Mouse (Mus musculus) limb, embryonic 14.5 days (tissue): ENCODE data around the gene Olfr1414. TPM values are rescaled to one million over a fixed set of nuclear protein-coding genes. Genes with fewer than 3 reads are reported as not detected.
"Not testable (repeated sequence)": the region's sequence is repeated elsewhere in the genome, so short reads cannot be mapped to it uniquely, and the experiment has no call there.

ENCODE experiments used
- ATAC-seq: fragments of 200-750 bp; cut with Nextera tagmentation; 2 replicates; pipeline ENCODE4 v1.8.0; 2017; ENCODE audit warnings: low read depth, moderate number of reproducible peaks, moderate TSS enrichment; ENCODE audit not compliant: low FRiP score
- DNase-seq: peaks from one replicate; pipeline ENCODE4 v3.0.0-alpha.2; 2015; ENCODE audit warnings: low spot score
- H3K27ac ChIP-seq: fragments of 300-500 bp; sonication (generic); replicated peaks from 2 replicates; pipeline ENCODE4 v1.5.1; 2014; ENCODE audit warnings: low read depth, mild to moderate bottlenecking, low read length, moderate library complexity, mixed read lengths
- H3K27me3 ChIP-seq: fragments of 300-500 bp; sonication (generic); 2 replicates; pipeline ENCODE4 v1.6.1; 2014; ENCODE audit warnings: low read length, mixed read lengths; ENCODE audit not compliant: control insufficient read depth, insufficient read depth
- H3K36me3 ChIP-seq: fragments of 300-500 bp; sonication (generic); 2 replicates; pipeline ENCODE4 v1.6.1; 2014; ENCODE audit warnings: mild to moderate bottlenecking, low read length, moderate library complexity, mixed read lengths; ENCODE audit not compliant: control insufficient read depth, insufficient read depth
- H3K4me1 ChIP-seq: fragments of 300-500 bp; sonication (generic); 2 replicates; pipeline ENCODE4 v1.6.1; 2014; ENCODE audit warnings: antibody characterized with exemption, low read length, mixed read lengths; ENCODE audit not compliant: control insufficient read depth, insufficient read depth
- H3K4me2 ChIP-seq: fragments of 300-500 bp; sonication (generic); replicated peaks from 2 replicates; pipeline ENCODE4 v1.6.1; 2014; ENCODE audit warnings: low read depth, mild to moderate bottlenecking, low read length, moderate library complexity; ENCODE audit not compliant: severe bottlenecking
- H3K4me3 ChIP-seq: fragments of 300-500 bp; sonication (generic); replicated peaks from 2 replicates; pipeline ENCODE4 v1.5.1; 2014; ENCODE audit warnings: low read length
- H3K9ac ChIP-seq: fragments of 300-500 bp; sonication (generic); 2 replicates; pipeline ENCODE4 v1.6.1; 2014; ENCODE audit warnings: mild to moderate bottlenecking, low read depth, low read length, moderate library complexity; ENCODE audit not compliant: severe bottlenecking
- H3K9me3 ChIP-seq: fragments of 300-500 bp; sonication (generic); 2 replicates; pipeline ENCODE4 v1.6.1; 2016; ENCODE audit warnings: low read length; ENCODE audit not compliant: control insufficient read depth
- POLR2A ChIP-seq: fragments of 200-500 bp; IDR thresholded peaks from 2 replicates; pipeline ENCODE4 v1.8.0; 2012; ENCODE audit warnings: inconsistent platforms, mild to moderate bottlenecking, moderate library complexity, borderline replicate concordance; ENCODE audit not compliant: insufficient read depth, insufficient read length; ENCODE audit errors: extremely low read depth
- WGBS: fragments of 180-500 bp; shearing (Covaris S2); extraction: QIAGEN DNeasy Blood & Tissue Kit; methylation state at CpG from one replicate; pipeline ENCODE4 v1.1.7; 2014; 5-methylcytosine and 5-hydroxymethylcytosine counted together
- polyA plus RNA-seq, 2 experiments: library from polyadenylated mRNA; depleted of rRNA in 1 of 2; stranded (reverse) in 1 of 2; unstranded in 1 of 2; fragments of >200 nt; fragmentation: Nextera tagmentation in 1 of 2; extraction: Ambion mirVana in 1 of 2; gene quantifications; 2 replicates each; pipeline versions ENCODE4 v1.2.1 to v1.2.3; 2012 to 2014

The Olfr1414 gene
- polyA plus RNA-seq, 2 experiments = not detected

GRCm38 (mm10) chr1:92519046-92519445 lies 585 bp upstream of the Olfr1414 start:
- Histone ChIP-seq H3K9me3 (no peaks in the 10 kb centered on the region), H3K4me2 (no peak overlapping the region), H3K27me3 (no peaks in the 10 kb centered on the region), H3K4me3 (no peak overlapping the region), H3K27ac (no peak overlapping the region), H3K4me1 (no peaks in the 10 kb centered on the region), H3K9ac (no peak overlapping the region), H3K36me3 (no peaks in the 10 kb centered on the region)
- TF ChIP-seq POLR2A = no peak
- 82% methylated on average over 6 of the region's 6 CpGs for WGBS
- no peak for DNase-seq
- ATAC-seq = no peak

- H3K9ac ChIP-seq = no peak overlapping the region
- H3K9me3 ChIP-seq = no peaks in the 10 kb centered on the region
- H3K4me3 ChIP-seq = no peak overlapping the region
- no peak overlapping the region for H3K4me2 ChIP-seq
- ATAC-seq (no peak), DNase-seq (no peak)
- no peak for TF ChIP-seq POLR2A
- WGBS = 75% methylated on average over 11 of the region's 11 CpGs
- H3K27me3 ChIP-seq = no peaks in the 10 kb centered on the region
- no peak overlapping the region for H3K27ac ChIP-seq
- no peaks in the 10 kb centered on the region for H3K4me1 ChIP-seq
- H3K36me3 ChIP-seq = no peaks in the 10 kb centered on the region
Measured at GRCm38 (mm10) chr1:92515390-92515789, 3.1 kb downstream of the Olfr1414 start.

GRCm38 (mm10) chr1:92511646-92512045 lies 6.8 kb downstream of the Olfr1414 start:
- not testable (repeated sequence) for H3K4me3 ChIP-seq, H3K4me1 ChIP-seq, ATAC-seq, H3K27ac ChIP-seq, H3K9me3 ChIP-seq, H3K36me3 ChIP-seq, DNase-seq, H3K27me3 ChIP-seq, H3K9ac ChIP-seq, H3K4me2 ChIP-seq
- WGBS = 85% methylated on average over 4 of the region's 5 CpGs

GRCm38 (mm10) chr1:92496001-92496400 lies 22.5 kb downstream of the Olfr1414 start, which contains the start of gene Olfr1415:
Gene Olfr1415 (minus strand): TSS chr1:92496101.
- Histone ChIP-seq H3K27me3 (no peaks in the 10 kb centered on the region), H3K36me3 (no peaks in the 10 kb centered on the region), H3K9me3 (no peaks in the 10 kb centered on the region), H3K27ac (no peak within 1 kb of the TSS), H3K9ac (no peak within 1 kb of the TSS), H3K4me3 (no peak within 1 kb of the TSS), H3K4me1 (no peaks in the 10 kb centered on the region), H3K4me2 (no peak within 1 kb of the TSS)
- no peak for ATAC-seq
- no peak for DNase-seq
- WGBS = 80% methylated on average over 2 of the region's 2 CpGs
- TF ChIP-seq POLR2A = no peak

- no peaks in the 10 kb centered on the region for H3K4me1 ChIP-seq
- no peak for TF ChIP-seq POLR2A
- H3K9me3 ChIP-seq = no peaks in the 10 kb centered on the region
- H3K4me3 ChIP-seq = no peak within 1 kb of the TSS
- no peak within 1 kb of the TSS for H3K9ac ChIP-seq
- H3K36me3 ChIP-seq = no peaks in the 10 kb centered on the region
- H3K4me2 ChIP-seq = no peak within 1 kb of the TSS
- DNase-seq = no peak
- no peak for ATAC-seq
- H3K27ac ChIP-seq = no peak within 1 kb of the TSS
- no peaks in the 10 kb centered on the region for H3K27me3 ChIP-seq
Measured at GRCm38 (mm10) chr1:92485013-92485412, 33.4 kb downstream of the Olfr1414 start, which contains the start of gene Olfr1416. Gene Olfr1416 (minus strand): TSS chr1:92485113.

GRCm38 (mm10) chr1:92474066-92474578 lies 44.3 kb downstream of the Olfr1414 start:
- Histone ChIP-seq H3K9me3 (no peaks in the 10 kb centered on the region), H3K36me3 (peaks cover 18% of the 10 kb centered on the region), H3K27ac (peak overlapping the region; percentile 74), H3K4me1 (peaks cover 7% of the 10 kb centered on the region), H3K4me2 (peak overlapping the region; percentile 93), H3K9ac (peak overlapping the region; percentile 96), H3K27me3 (no peaks in the 10 kb centered on the region), H3K4me3 (peak overlapping the region; percentile 72)
- no peak for TF ChIP-seq POLR2A
- no peak; the same call in none of the 2 replicates for ATAC-seq
- WGBS = 2% methylated on average over 10 of the region's 10 CpGs
- DNase-seq = peak; percentile 3
